Mouse (Mus musculus): ENCODE results near the gene Pfkp. TPM values are rescaled to one million over a fixed set of nuclear protein-coding genes. Genes with fewer than 3 reads are reported as not detected.

The Pfkp gene
- total RNA-seq, 2 experiments from 2014 or later: 96.3 to 107 TPM

- DNase-seq: no peak
Observed at GRCm38 (mm10) chr13:6636976-6637375, 11.6 kb downstream of the Pfkp start.

GRCm38 (mm10) chr13:6636520-6636919, 12.1 kb downstream of the Pfkp start:
- no peak for DNase-seq

DNA sequence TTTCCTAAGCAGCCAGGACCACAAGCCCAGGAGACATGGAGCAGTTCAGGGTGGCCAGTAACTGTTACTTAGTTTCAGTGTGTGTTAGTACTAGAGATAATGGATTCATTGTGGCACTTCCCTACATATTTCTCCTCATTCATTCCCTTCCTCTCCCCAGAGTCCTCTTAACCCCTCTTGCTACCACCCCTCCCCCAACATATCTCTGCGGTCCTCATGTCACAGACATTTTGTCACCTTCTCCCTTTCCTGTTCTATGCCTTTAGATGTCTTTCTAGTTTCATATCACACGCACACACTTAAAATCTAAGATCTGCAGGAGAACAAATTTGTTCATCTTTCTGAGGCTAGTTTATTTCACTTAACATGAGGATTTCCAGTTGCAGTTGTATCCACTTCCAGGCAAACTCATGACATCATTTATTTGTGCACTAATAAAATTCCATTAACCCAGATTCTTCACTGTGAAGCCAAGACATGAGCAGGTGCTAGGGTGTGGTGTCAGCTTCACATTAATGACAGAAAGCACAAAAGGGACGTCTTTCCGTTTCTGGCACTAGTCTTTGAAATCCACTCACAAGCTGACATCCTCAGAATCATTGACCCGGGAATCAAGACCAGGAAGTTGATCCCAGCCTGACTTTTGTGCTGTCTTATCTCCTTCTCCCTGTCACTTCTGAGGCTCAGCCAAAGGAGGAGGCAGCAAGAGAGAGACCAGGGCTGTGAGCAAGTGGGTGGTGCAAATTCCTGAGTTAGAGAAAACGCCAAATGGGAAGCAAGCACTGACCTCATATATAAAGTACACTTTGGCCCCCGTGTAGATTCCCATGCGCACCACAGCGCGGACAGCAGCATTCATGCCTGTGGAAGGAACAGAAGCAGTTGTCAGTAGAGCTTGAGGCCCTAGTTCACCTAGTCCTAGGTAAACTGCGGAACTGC, 13.2 kb downstream of the Pfkp start:
- DNase-seq: peak; percentile 44

DNA sequence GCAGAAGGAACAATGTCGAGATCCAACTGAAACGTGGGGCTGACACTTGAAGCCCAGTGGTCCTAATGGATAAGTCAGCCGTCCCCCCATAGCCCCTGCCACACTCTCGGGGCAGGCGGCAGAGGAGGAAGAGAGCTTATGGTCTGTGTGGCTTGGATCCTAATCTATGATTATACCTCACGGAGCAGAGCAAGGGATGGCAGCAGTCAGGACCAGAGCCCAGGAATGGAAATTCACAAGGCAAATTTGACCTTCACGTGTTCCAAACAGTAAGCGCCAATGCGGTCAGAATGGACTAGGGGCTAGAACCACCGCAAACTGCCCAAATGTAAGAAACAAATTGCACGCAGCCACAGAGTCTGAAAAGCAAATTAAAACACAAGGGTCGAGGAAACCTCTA, 14.5 kb downstream of the Pfkp start:
- no peak for DNase-seq

DNA sequence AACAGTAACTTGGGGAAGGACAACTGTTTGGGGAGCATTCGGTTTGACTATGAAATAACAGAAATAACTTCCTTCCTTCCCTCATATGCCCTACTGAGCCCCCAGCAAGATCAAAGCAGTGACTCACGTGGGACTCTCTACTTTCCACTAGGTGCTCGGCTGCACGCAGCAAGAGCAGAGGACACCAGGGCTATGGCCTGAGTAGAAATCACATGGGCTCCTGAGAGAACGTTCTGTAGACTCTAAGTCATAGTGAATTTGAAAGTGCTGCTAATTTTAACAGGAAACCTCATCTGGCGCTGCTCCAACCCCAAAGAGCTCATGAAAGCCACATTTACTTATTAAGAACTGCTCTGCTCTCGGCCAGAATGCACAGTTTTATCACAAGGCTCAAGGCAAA, 15.1 kb downstream of the Pfkp start:
- DNase-seq: peak; percentile 73

DNA sequence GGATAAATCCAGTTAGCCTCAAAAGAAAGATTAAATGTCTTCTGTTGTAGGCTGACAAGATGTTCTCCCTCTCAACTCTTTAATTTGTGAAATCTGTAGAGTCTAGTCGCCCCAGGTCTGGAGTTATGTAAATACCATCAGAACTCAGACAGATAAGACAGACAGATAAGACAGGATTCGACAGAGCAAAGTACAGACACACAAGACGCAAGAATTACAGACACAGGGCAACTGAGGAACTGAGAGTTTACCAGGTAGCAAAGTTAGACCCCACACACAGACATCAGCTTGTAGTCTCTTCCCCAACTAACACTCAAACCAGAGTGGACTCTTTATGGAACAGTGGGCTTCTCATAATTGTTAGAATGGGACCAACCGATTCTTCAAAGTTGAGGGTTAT, 15.6 kb downstream of the Pfkp start:
- no peak for DNase-seq

- no peak for DNase-seq
Observed at GRCm38 (mm10) chr13:6632513-6632912, 16.1 kb downstream of the Pfkp start.

DNA sequence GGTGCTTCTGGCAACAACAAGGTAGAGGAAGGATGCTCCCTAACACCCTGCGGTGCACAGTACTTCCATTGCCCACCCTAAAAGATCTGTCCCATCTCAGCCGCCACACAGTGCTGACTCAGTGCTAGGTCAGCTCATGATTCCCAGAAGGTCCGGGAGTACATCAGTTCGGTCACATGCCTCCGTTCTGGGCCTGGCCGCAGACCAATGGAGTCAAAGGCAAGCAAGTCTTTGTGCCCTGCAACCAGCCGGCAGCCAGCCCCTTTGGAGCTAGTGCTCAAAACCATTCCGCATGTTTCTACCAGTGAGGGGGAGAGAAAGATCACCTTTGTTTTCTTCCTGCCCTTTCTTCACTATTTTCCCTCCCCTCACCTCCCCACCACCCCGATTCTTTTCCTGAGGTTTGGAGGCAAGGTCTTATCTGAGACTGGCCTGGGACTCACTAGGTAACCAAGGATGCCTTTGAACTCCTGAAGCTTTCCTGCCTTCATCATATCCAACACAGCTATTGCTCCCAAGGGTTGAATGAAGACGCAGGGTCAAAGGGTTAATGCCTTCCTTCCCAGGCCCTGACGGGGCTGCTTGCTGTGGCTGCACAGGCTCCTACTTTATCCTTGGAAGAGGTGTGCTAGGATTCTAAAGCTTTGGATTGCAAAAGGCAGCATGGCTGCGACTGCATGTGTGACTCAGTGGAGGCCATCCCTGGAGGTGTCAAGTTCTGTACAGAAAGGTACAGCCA, 16.6 kb downstream of the Pfkp start:
- DNase-seq: peak; percentile 19

DNA sequence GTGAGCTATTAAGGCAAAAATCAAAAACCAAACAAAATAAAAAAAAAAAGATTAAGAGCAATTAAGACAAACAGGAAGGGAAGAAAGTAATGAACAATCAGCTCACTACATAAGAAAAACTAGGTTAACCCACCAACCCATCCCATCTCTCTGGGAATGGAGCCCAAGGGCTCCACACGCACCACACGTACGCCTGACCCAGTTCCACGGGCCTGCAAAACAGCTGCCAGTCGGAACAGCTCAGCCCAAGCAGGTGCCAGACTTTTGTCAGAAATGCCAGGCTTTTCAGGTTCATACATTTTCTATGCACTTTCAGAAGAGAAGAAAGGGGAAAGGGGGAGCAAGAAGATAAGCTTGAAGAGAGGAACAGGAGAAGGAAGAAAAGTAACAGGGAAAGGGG, 17.9 kb downstream of the Pfkp start:
- DNase-seq: no peak

DNA sequence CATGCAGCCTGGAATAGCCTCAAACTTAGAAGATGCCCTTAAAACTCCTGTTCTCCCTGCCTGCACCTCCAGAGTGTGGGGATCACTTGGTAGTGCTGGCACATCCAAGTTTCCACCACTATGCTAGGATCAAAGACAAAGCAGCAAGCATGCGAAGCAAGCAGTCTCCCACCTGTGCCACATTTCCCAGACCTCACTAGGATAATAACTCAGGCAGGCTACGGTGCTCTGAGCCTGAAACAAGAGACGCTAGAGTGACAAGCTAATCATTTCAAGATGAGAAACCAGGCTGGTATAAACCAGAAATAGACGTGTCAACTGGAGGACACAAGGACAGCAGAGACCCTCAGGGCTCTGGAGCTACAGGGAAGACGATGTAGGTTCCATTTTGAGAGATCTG, 18.6 kb downstream of the Pfkp start:
- no peak for DNase-seq

DNA sequence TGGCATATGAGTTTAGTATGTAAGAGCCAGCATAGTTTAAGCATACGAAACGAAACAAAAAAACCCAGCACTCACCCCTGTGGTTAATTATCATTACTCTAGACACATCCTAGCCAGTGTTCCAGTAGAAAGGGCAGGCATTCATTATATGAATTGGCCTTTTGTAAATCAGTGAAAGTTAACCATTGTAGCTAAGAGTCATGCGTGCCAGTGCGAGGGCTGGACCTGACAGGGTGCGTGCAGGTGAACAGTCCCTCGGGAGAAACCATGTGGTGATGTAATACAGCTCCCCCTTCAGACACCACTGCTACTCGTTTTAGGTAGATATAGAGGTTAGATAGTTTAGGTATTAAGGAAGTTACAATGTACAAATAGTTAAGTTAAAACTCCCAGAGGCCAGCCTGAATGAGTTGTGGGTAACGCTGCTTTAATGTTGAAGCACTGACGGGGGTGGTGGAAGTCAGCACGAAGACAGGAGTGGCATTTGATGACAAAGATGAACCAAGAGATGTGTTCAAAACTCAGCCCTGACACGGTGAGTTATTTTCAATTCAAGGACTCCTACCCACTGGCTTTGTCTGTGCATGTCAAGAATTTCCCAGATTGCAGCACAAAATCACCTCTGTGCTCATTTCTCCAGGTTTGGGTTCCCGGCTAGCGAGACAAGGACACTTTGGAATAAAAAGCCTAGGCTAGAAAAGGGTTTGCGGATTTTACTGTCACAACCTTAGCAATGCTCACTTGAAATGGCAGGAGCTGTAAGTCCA, 19.4 kb downstream of the Pfkp start:
- DNase-seq: no peak

GRCm38 (mm10) chr13:6628261-6628660, 20.3 kb downstream of the Pfkp start:
- DNase-seq: no peak

- no peak for DNase-seq
Observed at GRCm38 (mm10) chr13:6627352-6627751, 21.2 kb downstream of the Pfkp start.

DNA sequence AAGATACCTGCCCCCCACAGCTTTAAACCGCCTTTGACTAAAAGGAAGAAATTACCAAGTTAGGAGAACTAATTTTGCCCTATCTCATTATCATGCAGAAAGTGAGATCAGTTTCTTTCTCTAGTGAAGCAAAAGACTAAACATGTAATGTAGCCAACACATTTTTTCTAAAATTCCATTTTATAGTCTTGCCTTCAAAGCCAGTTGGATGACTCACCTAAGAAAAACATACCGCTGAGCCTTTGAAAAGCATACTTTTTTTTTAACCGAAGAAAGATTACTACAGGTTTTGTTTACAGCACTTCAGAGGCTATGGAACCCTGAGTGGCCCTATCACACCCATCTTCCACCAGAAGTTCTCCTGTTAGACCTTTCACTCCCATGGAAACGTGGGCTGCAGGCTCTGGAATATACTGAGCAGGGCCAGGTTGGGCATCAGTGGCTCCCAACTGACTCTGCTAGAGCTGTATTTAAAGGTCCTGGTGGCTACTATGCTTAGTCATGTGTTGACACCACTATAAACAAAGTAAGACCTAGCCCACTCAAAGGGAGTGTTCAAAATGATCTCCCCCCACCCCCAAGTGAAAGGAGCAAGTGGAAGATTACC, 22.0 kb downstream of the Pfkp start:
- DNase-seq: no peak

DNA sequence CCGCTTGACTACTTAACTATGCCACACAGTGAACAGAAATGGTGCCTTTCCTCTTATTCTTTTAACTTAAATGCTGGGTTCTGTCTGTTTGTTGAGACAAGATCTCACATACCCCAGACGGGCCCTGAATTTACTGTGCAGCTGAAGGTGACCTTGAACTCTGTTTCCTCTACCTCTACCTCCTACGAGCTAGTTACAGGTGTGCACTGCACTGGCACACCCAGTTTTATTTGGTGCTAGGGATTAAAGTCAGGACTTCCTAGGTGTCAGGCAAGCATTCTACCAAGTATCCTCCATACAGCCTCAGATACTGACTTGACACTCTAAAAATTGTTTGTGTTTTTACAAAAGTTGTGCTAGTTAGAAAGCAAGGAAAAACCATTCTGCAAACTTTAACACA, 22.6 kb downstream of the Pfkp start:
- no peak for DNase-seq

- no peak for DNase-seq
Observed at GRCm38 (mm10) chr13:6624604-6625003, 24.0 kb downstream of the Pfkp start.

DNA sequence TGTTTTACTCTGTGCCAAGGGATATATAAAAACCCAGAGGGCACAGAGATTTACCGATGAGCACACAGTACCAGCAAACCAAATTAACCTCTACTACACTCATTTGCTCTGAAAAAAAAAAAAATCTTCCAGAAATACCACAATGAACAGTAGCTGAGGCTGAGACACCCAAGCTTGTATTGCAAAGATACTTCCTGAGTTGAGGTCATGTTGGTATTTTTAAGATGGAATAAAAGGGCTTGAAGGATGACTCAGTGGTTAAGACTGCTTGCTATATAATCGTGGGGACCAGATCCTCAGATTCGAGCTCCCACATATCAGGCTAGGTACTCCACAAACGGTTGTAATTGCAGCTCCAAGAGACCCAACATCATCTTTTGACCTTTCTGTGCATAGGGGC, 24.5 kb downstream of the Pfkp start:
- no peak for DNase-seq

GRCm38 (mm10) chr13:6621831-6622230, 26.7 kb downstream of the Pfkp start:
- DNase-seq: no peak

GRCm38 (mm10) chr13:6620250-6620649, 28.3 kb downstream of the Pfkp start:
- DNase-seq: no peak

- DNase-seq: no peak
Observed at GRCm38 (mm10) chr13:6618711-6619110, 29.9 kb downstream of the Pfkp start.

- no peak for DNase-seq
Observed at GRCm38 (mm10) chr13:6613690-6614445, 34.7 kb downstream of the Pfkp start.

Data from heart, postnatal 4 days (tissue).